Mouse (Mus musculus): ENCODE measurements around the gene Tmem115. TPM values are rescaled to one million over a fixed set of nuclear protein-coding genes. Genes with fewer than 3 reads are reported as not detected.

Tmem115 gene
- polyA plus RNA-seq, 1 experiment = 10.7 TPM

GRCm38 (mm10) chr9:107568331-107569261 is 34.9 kb downstream of the Tmem115 start:
- Histone ChIP-seq H3K36me3 (ENCODE audit: control insufficient read depth, insufficient read depth, low read length, poor library complexity, severe bottlenecking) (peaks cover 12% of the 10 kb centered on the region), H3K27me3 (ENCODE audit: control insufficient read depth, insufficient read depth, low read length, poor library complexity, severe bottlenecking) (no peaks in the 10 kb centered on the region), H3K9me3 (replicated peaks; ENCODE audit: control insufficient read depth, insufficient read depth, low read length, poor library complexity, severe bottlenecking) (no peaks in the 10 kb centered on the region), H3K27ac (ENCODE audit: insufficient read depth, low read length) (no peak overlapping the region; the same call in 1 of the 2 replicates), H3K4me3 (ENCODE audit: low read depth, low read length) (peak overlapping the region; percentile 81), H3K9ac (ENCODE audit: low read depth, poor library complexity, severe bottlenecking) (peak overlapping the region; percentile 87), H3K4me1 (ENCODE audit: control insufficient read depth, insufficient read depth, low read length) (peaks cover 2% of the 10 kb centered on the region)
- TF ChIP-seq POLR2A (IDR thresholded peaks at IDR 0.05; ENCODE audit: insufficient read depth, low read length) (no peak), CTCF (IDR thresholded peaks at IDR 0.05; ENCODE audit: low read depth, low read length) (no peak), EP300 (IDR thresholded peaks at IDR 0.05; ENCODE audit: insufficient read depth, low read depth, low read length) (no peak)

DNA sequence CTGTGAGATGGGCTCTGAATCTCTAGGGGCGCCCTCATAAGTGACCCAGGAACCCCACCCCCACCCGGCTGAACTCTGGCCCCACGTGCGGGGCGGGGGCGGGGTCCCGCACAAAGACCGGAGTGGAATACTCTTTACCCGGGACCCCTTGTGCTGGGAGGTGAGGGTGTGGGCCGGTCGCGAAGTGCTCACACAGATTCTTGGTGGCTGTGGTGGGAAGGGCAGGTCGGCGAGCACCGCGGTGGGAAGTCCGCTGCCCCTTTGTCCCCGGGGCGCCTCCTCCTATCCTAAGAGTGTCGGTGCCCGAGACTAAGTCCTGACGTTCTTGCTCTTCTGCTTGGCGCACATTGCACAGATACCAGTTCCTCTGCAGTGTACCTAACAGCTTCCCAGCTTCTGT is 35.5 kb downstream of the Tmem115 start:
- H3K27ac ChIP-seq (ENCODE audit: insufficient read depth, low read length) = no peak overlapping the region
- H3K4me3 ChIP-seq (ENCODE audit: low read depth, low read length) = peak overlapping the region; percentile 81
- TF ChIP-seq POLR2A (IDR thresholded peaks at IDR 0.05; ENCODE audit: insufficient read depth, low read length) = no peak
- TF ChIP-seq CTCF (IDR thresholded peaks at IDR 0.05; ENCODE audit: low read depth, low read length) = no peak
- TF ChIP-seq EP300 (IDR thresholded peaks at IDR 0.05; ENCODE audit: insufficient read depth, low read depth, low read length) = no peak
- H3K36me3 ChIP-seq (ENCODE audit: control insufficient read depth, insufficient read depth, low read length, poor library complexity, severe bottlenecking) = peaks cover 12% of the 10 kb centered on the region
- no peaks in the 10 kb centered on the region for H3K9me3 ChIP-seq (replicated peaks; ENCODE audit: control insufficient read depth, insufficient read depth, low read length, poor library complexity, severe bottlenecking)
- no peaks in the 10 kb centered on the region for H3K27me3 ChIP-seq (ENCODE audit: control insufficient read depth, insufficient read depth, low read length, poor library complexity, severe bottlenecking)
- peaks cover 2% of the 10 kb centered on the region for H3K4me1 ChIP-seq (ENCODE audit: control insufficient read depth, insufficient read depth, low read length)
- H3K9ac ChIP-seq (ENCODE audit: low read depth, poor library complexity, severe bottlenecking) = peak overlapping the region; percentile 87

GRCm38 (mm10) chr9:107570016-107570415 is 36.3 kb downstream of the Tmem115 start:
- Histone ChIP-seq H3K4me3 (ENCODE audit: low read depth, low read length) (peak overlapping the region; percentile 81), H3K36me3 (ENCODE audit: control insufficient read depth, insufficient read depth, low read length, poor library complexity, severe bottlenecking) (peaks cover 12% of the 10 kb centered on the region), H3K4me1 (ENCODE audit: control insufficient read depth, insufficient read depth, low read length) (peaks cover 2% of the 10 kb centered on the region), H3K9me3 (replicated peaks; ENCODE audit: control insufficient read depth, insufficient read depth, low read length, poor library complexity, severe bottlenecking) (no peaks in the 10 kb centered on the region), H3K27ac (ENCODE audit: insufficient read depth, low read length) (no peak overlapping the region; the same call in 1 of the 2 replicates), H3K9ac (ENCODE audit: low read depth, poor library complexity, severe bottlenecking) (peak overlapping the region; percentile 87), H3K27me3 (ENCODE audit: control insufficient read depth, insufficient read depth, low read length, poor library complexity, severe bottlenecking) (no peaks in the 10 kb centered on the region)
- TF ChIP-seq EP300 (IDR thresholded peaks at IDR 0.05; ENCODE audit: insufficient read depth, low read depth, low read length) (no peak), POLR2A (IDR thresholded peaks at IDR 0.05; ENCODE audit: insufficient read depth, low read length) (no peak), CTCF (IDR thresholded peaks at IDR 0.05; ENCODE audit: low read depth, low read length) (no peak)

- peaks cover 2% of the 10 kb centered on the region for H3K4me1 ChIP-seq (ENCODE audit: control insufficient read depth, insufficient read depth, low read length)
- H3K4me3 ChIP-seq (ENCODE audit: low read depth, low read length) = no peak overlapping the region
- H3K27ac ChIP-seq (ENCODE audit: insufficient read depth, low read length) = no peak overlapping the region
Observed at GRCm38 (mm10) chr9:107570845-107571244, 37.1 kb downstream of the Tmem115 start.

GRCm38 (mm10) chr9:107571534-107572326 is 38.0 kb downstream of the Tmem115 start:
- TF ChIP-seq POLR2A (IDR thresholded peaks at IDR 0.05; ENCODE audit: insufficient read depth, low read length) (no peak), CTCF (IDR thresholded peaks at IDR 0.05; ENCODE audit: low read depth, low read length) (no peak), EP300 (IDR thresholded peaks at IDR 0.05; ENCODE audit: insufficient read depth, low read depth, low read length) (no peak)
- Histone ChIP-seq H3K36me3 (ENCODE audit: control insufficient read depth, insufficient read depth, low read length, poor library complexity, severe bottlenecking) (peaks cover 12% of the 10 kb centered on the region), H3K9me3 (replicated peaks; ENCODE audit: control insufficient read depth, insufficient read depth, low read length, poor library complexity, severe bottlenecking) (no peaks in the 10 kb centered on the region), H3K27me3 (ENCODE audit: control insufficient read depth, insufficient read depth, low read length, poor library complexity, severe bottlenecking) (no peaks in the 10 kb centered on the region), H3K4me3 (ENCODE audit: low read depth, low read length) (no peak overlapping the region), H3K9ac (ENCODE audit: low read depth, poor library complexity, severe bottlenecking) (no peak overlapping the region), H3K4me1 (ENCODE audit: control insufficient read depth, insufficient read depth, low read length) (peaks cover 4% of the 10 kb centered on the region), H3K27ac (ENCODE audit: insufficient read depth, low read length) (no peak overlapping the region)

More at GRCm38 (mm10) chr9:107570845-107571244, 37.1 kb downstream of the Tmem115 start:
- Histone ChIP-seq H3K27me3 (ENCODE audit: control insufficient read depth, insufficient read depth, low read length, poor library complexity, severe bottlenecking) (no peaks in the 10 kb centered on the region), H3K9ac (ENCODE audit: low read depth, poor library complexity, severe bottlenecking) (peak overlapping the region; percentile 87; the same call in 1 of the 2 replicates), H3K36me3 (ENCODE audit: control insufficient read depth, insufficient read depth, low read length, poor library complexity, severe bottlenecking) (peaks cover 12% of the 10 kb centered on the region), H3K9me3 (replicated peaks; ENCODE audit: control insufficient read depth, insufficient read depth, low read length, poor library complexity, severe bottlenecking) (no peaks in the 10 kb centered on the region)
- TF ChIP-seq POLR2A (IDR thresholded peaks at IDR 0.05; ENCODE audit: insufficient read depth, low read length) (no peak), CTCF (IDR thresholded peaks at IDR 0.05; ENCODE audit: low read depth, low read length) (no peak), EP300 (IDR thresholded peaks at IDR 0.05; ENCODE audit: insufficient read depth, low read depth, low read length) (no peak)
